ENCODE assay signal across 20 mouse cellular contexts in the genomic region with DNA sequence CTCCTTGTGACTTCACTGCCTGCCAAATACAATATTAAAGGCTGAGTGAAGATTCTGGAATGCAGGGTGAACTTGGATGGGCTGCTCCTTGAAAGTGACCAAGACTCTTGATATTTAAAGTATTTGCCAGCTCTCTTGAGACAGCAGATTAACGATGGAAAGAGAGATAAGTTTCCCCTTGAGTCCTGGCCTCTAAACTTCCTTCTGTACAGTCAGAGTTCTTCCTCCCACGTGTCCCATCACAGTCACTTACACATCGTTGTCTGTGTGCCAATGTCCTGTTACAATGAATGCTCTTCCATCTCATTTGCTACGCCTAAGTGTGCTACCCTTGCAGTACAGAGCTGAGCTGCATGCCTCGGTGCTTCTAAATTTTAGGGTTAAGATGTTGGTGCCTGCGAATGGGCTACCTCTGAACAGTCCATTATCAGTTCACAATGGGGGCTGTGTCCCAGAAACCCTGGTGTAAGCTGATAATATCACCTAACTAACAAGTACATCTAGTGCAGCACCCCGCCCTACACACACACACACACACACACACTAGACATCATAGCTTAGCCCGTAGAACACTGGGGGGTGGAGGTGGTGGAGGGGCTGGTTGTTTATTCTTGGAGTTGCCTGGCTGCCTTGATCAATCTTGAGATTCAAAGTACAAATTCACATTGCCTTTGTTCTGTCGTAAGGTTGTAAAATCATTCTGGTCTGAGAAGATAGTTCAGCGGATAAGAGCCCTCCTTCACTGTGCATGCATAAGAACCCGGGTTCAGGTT.
DNase-seq lines count a peak whose midpoint lies in the region; ATAC-seq and TF ChIP-seq lines count a peak whose summit lies in the region.
"Had no signal": no experiment of that assay in that cellular context is flagged by ENCODE, and none has a peak within 500 bp of the region (broad histone marks: within the 10 kb centered on the region; RNA-seq: fewer than 3 reads in every experiment).

No protein-coding gene starts in this region.

- no peak for TF ChIP-seq CTCF in kidney, postnatal 0 days (IDR thresholded peaks at IDR 0.05; ENCODE audit: low read depth)
- TF ChIP-seq CTCF in lung, postnatal 0 days (IDR thresholded peaks at IDR 0.05) = no peak

- H3K4me3 ChIP-seq in kidney, postnatal 0 days (replicated peaks; ENCODE audit: low read depth, low read length) = no peak overlapping the region
- no peak overlapping the region for H3K4me3 ChIP-seq in lung, postnatal 0 days (ENCODE audit: low read depth, low read length)
- H3K4me3 ChIP-seq in hindbrain, embryonic 11.5 days (ENCODE audit: low read depth, low read length) = no peak overlapping the region
- H3K4me3 ChIP-seq: forebrain, embryonic 13.5 days; hindbrain, embryonic 15.5 days; midbrain, embryonic 15.5 days; neural tube, embryonic 15.5 days had no signal

- H3K9ac ChIP-seq in kidney, postnatal 0 days (ENCODE audit: low read depth, low read length) = no peak overlapping the region
- no peak overlapping the region for H3K9ac ChIP-seq in lung, postnatal 0 days (replicated peaks; ENCODE audit: low read depth)
- H3K9ac ChIP-seq in hindbrain, embryonic 11.5 days (ENCODE audit: low read depth, low read length) = no peak overlapping the region
- H3K9ac ChIP-seq: forebrain, embryonic 13.5 days; hindbrain, embryonic 15.5 days; midbrain, embryonic 15.5 days; neural tube, embryonic 15.5 days had no signal

- no peak for ATAC-seq in kidney, postnatal 0 days (replicated peaks; ENCODE audit: low FRiP score, low read depth)
- peak; percentile 81 for ATAC-seq in lung, postnatal 0 days
- ATAC-seq in hindbrain, embryonic 11.5 days (ENCODE audit: low FRiP score) = no peak
- ATAC-seq: CD4-positive, CD25-positive, alpha-beta regulatory T cell, adult 4 months; forebrain, embryonic 13.5 days; midbrain, embryonic 15.5 days had no signal

- no peak overlapping the region for H3K27ac ChIP-seq in kidney, postnatal 0 days
- no peak overlapping the region for H3K27ac ChIP-seq in lung, postnatal 0 days (ENCODE audit: low read length)
- no peak overlapping the region for H3K27ac ChIP-seq in hindbrain, embryonic 11.5 days (ENCODE audit: low read depth, low read length)
- H3K27ac ChIP-seq: forebrain, embryonic 13.5 days; hindbrain, embryonic 15.5 days; midbrain, embryonic 15.5 days; neural tube, embryonic 15.5 days had no signal

- peaks cover 3% of the 10 kb centered on the region; the same call in 1 of the 2 replicates for H3K4me1 ChIP-seq in kidney, postnatal 0 days (replicated peaks; ENCODE audit: insufficient read depth, low read length)
- H3K4me1 ChIP-seq in lung, postnatal 0 days (ENCODE audit: insufficient read depth, low read depth, low read length) = peaks cover 12% of the 10 kb centered on the region; the same call in 1 of the 2 replicates
- no peaks in the 10 kb centered on the region for H3K4me1 ChIP-seq in hindbrain, embryonic 11.5 days (replicated peaks; ENCODE audit: control insufficient read depth, insufficient read depth, low read length)
- H3K4me1 ChIP-seq: forebrain, embryonic 13.5 days; hindbrain, embryonic 15.5 days; midbrain, embryonic 15.5 days had no signal

- H3K36me3 ChIP-seq in kidney, postnatal 0 days (ENCODE audit: insufficient read depth, low read length) = no peaks in the 10 kb centered on the region
- H3K36me3 ChIP-seq in lung, postnatal 0 days (ENCODE audit: insufficient read depth, low read length) = no peaks in the 10 kb centered on the region
- H3K36me3 ChIP-seq in hindbrain, embryonic 11.5 days (ENCODE audit: control insufficient read depth, insufficient read depth, low read length) = no peaks in the 10 kb centered on the region
- H3K36me3 ChIP-seq: hindbrain, embryonic 15.5 days; midbrain, embryonic 15.5 days; neural tube, embryonic 15.5 days had no signal

- no peaks in the 10 kb centered on the region for H3K27me3 ChIP-seq in kidney, postnatal 0 days (ENCODE audit: insufficient read depth, low read length)
- H3K27me3 ChIP-seq in lung, postnatal 0 days (replicated peaks; ENCODE audit: insufficient read depth, low read length) = 0 out of 2 replicates have a peak, but pooled peaks cover 8% of the 10 kb centered on the region
- no peaks in the 10 kb centered on the region for H3K27me3 ChIP-seq in hindbrain, embryonic 11.5 days (ENCODE audit: control insufficient read depth, insufficient read depth, low read length)
- H3K27me3 ChIP-seq: forebrain, embryonic 13.5 days; hindbrain, embryonic 15.5 days; midbrain, embryonic 15.5 days; neural tube, embryonic 15.5 days had no signal

- no peaks in the 10 kb centered on the region for H3K9me3 ChIP-seq in kidney, postnatal 0 days (replicated peaks; ENCODE audit: low read length)
- H3K9me3 ChIP-seq in lung, postnatal 0 days (ENCODE audit: low read length) = no peaks in the 10 kb centered on the region
- H3K9me3 ChIP-seq in hindbrain, embryonic 11.5 days (ENCODE audit: control insufficient read depth, low read length) = no peaks in the 10 kb centered on the region
- H3K9me3 ChIP-seq: forebrain, embryonic 13.5 days; hindbrain, embryonic 15.5 days; midbrain, embryonic 15.5 days; neural tube, embryonic 15.5 days had no signal

- TF ChIP-seq EP300 in lung, postnatal 0 days (IDR thresholded peaks at IDR 0.05) = peak; percentile 92

- intact Hi-C loops in gastrocnemius, postnatal 36 days (cut with DNase I) = no loop called here

- no peak overlapping the region for H3K4me2 ChIP-seq in kidney, postnatal 0 days (ENCODE audit: low read length)
- H3K4me2 ChIP-seq in lung, postnatal 0 days (replicated peaks; ENCODE audit: low read depth, low read length) = no peak overlapping the region
- no peak overlapping the region for H3K4me2 ChIP-seq in hindbrain, embryonic 11.5 days (replicated peaks; ENCODE audit: low read depth, low read length)
- H3K4me2 ChIP-seq: forebrain, embryonic 13.5 days; hindbrain, embryonic 15.5 days; midbrain, embryonic 15.5 days; neural tube, embryonic 15.5 days had no signal

- peak; percentile 65 for DNase-seq in kidney, postnatal 0 days (ENCODE audit: low spot score)
- DNase-seq in kidney, adult 11 months = no peak
- peak; percentile 78 for DNase-seq in 3134 (ENCODE audit: extremely low read depth, insufficient read length, low spot score)
- peak; percentile 55 for DNase-seq in Muller cell, postnatal 12 days (ENCODE audit: inconsistent ontology term)
- DNase-seq in lung, postnatal 0 days (ENCODE audit: low spot score) = peak; percentile 84
- DNase-seq in hindbrain, embryonic 11.5 days (ENCODE audit: low spot score) = no peak
- no peak for DNase-seq in ovary, postnatal 14 days (ENCODE audit: low spot score)
- DNase-seq in gastrocnemius, postnatal 36 days = no peak
- DNase-seq: cerebellum, adult 18-20 months; cerebellum, postnatal 36 days; gastrocnemius, postnatal 10 days; heart, adult 18-20 months; heart, postnatal 36 days; left cerebral cortex, postnatal 4 days; liver had no signal

- WGBS in kidney, postnatal 0 days = 52% methylated on average over 11 of the region's 11 CpGs
- WGBS in lung, postnatal 0 days = 31% methylated on average over 11 of the region's 11 CpGs
- 89% methylated on average over 11 of the region's 11 CpGs for WGBS in hindbrain, embryonic 11.5 days

Comparison
In these comparisons a context has a peak if more than half of its experiments do, and no peak if none do; other contexts are left out.
1. DNase-seq: peak in kidney, postnatal 0 days (single experiment), 3134 (single experiment), Muller cell, postnatal 12 days (single experiment) and lung, postnatal 0 days (single experiment); none in kidney, adult 11 months (single experiment), hindbrain, embryonic 11.5 days (single experiment), ovary, postnatal 14 days (single experiment) and gastrocnemius, postnatal 36 days (0 of 2).